Mouse (Mus musculus) hindbrain, embryonic 16.5 days (tissue): ENCODE measurements around the gene Manba. TPM values are rescaled to one million over a fixed set of nuclear protein-coding genes. Genes with fewer than 3 reads are reported as not detected.
A peak's percentile ranks its signal among the peaks of the same experiment; 100 is the strongest.

ENCODE experiments used
- ATAC-seq: fragments of 200-750 bp; cut with Nextera tagmentation; 2 replicates; pipeline ENCODE4 v1.8.0; 2017; ENCODE audit warnings: moderate TSS enrichment, moderate library complexity
- H3K27ac ChIP-seq: fragments of 300-500 bp; sonication (generic); 2 replicates; pipeline ENCODE4 v1.5.1; 2014; ENCODE audit warnings: low read depth, mild to moderate bottlenecking, control low read depth, low read length, moderate library complexity
- H3K27me3 ChIP-seq: fragments of 300-500 bp; sonication (generic); replicated peaks from 2 replicates; pipeline ENCODE4 v1.6.1; 2014; ENCODE audit warnings: low read length; ENCODE audit not compliant: control insufficient read depth, insufficient read depth
- H3K36me3 ChIP-seq: fragments of 300-500 bp; sonication (generic); 2 replicates; pipeline ENCODE4 v1.6.1; 2014; ENCODE audit warnings: mild to moderate bottlenecking, low read length, moderate library complexity, mixed read lengths; ENCODE audit not compliant: control insufficient read depth, insufficient read depth
- H3K4me1 ChIP-seq: fragments of 300-500 bp; sonication (generic); 2 replicates; pipeline ENCODE4 v1.6.1; 2014; ENCODE audit warnings: low read depth, low read length; ENCODE audit not compliant: control insufficient read depth, insufficient read depth
- H3K4me2 ChIP-seq: fragments of 300-500 bp; sonication (generic); 2 replicates; pipeline ENCODE4 v1.6.1; 2014; ENCODE audit warnings: mild to moderate bottlenecking, low read length, control low read depth, moderate library complexity
- H3K4me3 ChIP-seq: fragments of 300-500 bp; sonication (generic); 2 replicates; pipeline ENCODE4 v1.5.1; 2014; ENCODE audit warnings: mild to moderate bottlenecking, low read length, control low read depth, moderate library complexity
- H3K9ac ChIP-seq: fragments of 300-500 bp; sonication (generic); 2 replicates; pipeline ENCODE4 v1.6.1; 2014; ENCODE audit warnings: low read depth, mild to moderate bottlenecking, control low read depth, low read length, moderate library complexity
- H3K9me3 ChIP-seq: fragments of 300-500 bp; sonication (generic); 2 replicates; pipeline ENCODE4 v1.6.1; 2014; ENCODE audit warnings: mild to moderate bottlenecking, low read length, moderate library complexity; ENCODE audit not compliant: control insufficient read depth
- WGBS: fragments of 180-500 bp; shearing (Covaris S2); extraction: QIAGEN DNeasy Blood & Tissue Kit; methylation state at CpG from one replicate; pipeline ENCODE4 v1.1.7; 2014; 5-methylcytosine and 5-hydroxymethylcytosine counted together
- polyA plus RNA-seq: library from polyadenylated mRNA; unstranded; fragments of >200 nt; fragmentation: Nextera tagmentation; extraction: Ambion mirVana; gene quantifications from 2 replicates; pipeline ENCODE4 v1.2.1, GENCODE M21; 2015

Gene Manba
- polyA plus RNA-seq, 1 experiment from 2014 or later = 9.0 TPM

- Histone ChIP-seq H3K27ac (no peak overlapping the region), H3K9ac (no peak overlapping the region), H3K27me3 (no peaks in the 10 kb centered on the region), H3K36me3 (peaks cover 10% of the 10 kb centered on the region), H3K9me3 (no peaks in the 10 kb centered on the region), H3K4me1 (peaks cover 2% of the 10 kb centered on the region), H3K4me3 (no peak overlapping the region), H3K4me2 (no peak overlapping the region)
- WGBS = 91% methylated on average over 24 of the region's 24 CpGs
- no peak for ATAC-seq
Observed at GRCm38 (mm10) chr3:135607660-135608473, 122.5 kb downstream of the Manba start.

GRCm38 (mm10) chr3:135610221-135610620 lies 124.8 kb downstream of the Manba start:
- Histone ChIP-seq H3K4me1 (peaks cover 2% of the 10 kb centered on the region), H3K9ac (no peak overlapping the region), H3K4me2 (no peak overlapping the region), H3K27ac (no peak overlapping the region; the same call in 1 of the 2 replicates), H3K27me3 (no peaks in the 10 kb centered on the region), H3K4me3 (no peak overlapping the region), H3K36me3 (peaks cover 11% of the 10 kb centered on the region; the same call in 1 of the 2 replicates), H3K9me3 (no peaks in the 10 kb centered on the region)
- peak; percentile 92 for ATAC-seq
- 27% methylated on average over 3 of the region's 3 CpGs for WGBS

- Histone ChIP-seq H3K9ac (no peak overlapping the region), H3K27ac (no peak overlapping the region), H3K4me2 (no peak overlapping the region), H3K4me1 (peaks cover 2% of the 10 kb centered on the region), H3K36me3 (peaks cover 23% of the 10 kb centered on the region; the same call in 1 of the 2 replicates), H3K9me3 (no peaks in the 10 kb centered on the region), H3K27me3 (no peaks in the 10 kb centered on the region), H3K4me3 (no peak overlapping the region)
- ATAC-seq = no peak
- WGBS = 86% methylated on average over 3 of the region's 3 CpGs
Observed at GRCm38 (mm10) chr3:135614376-135614775, 129.0 kb downstream of the Manba start.

- no peak overlapping the region for H3K4me2 ChIP-seq
- WGBS = 86% methylated on average over 7 of the region's 7 CpGs
- no peaks in the 10 kb centered on the region for H3K27me3 ChIP-seq
- no peak overlapping the region for H3K9ac ChIP-seq
- peaks cover 23% of the 10 kb centered on the region; the same call in 1 of the 2 replicates for H3K36me3 ChIP-seq
- H3K27ac ChIP-seq = no peak overlapping the region
- no peaks in the 10 kb centered on the region for H3K9me3 ChIP-seq
- ATAC-seq = no peak
- no peaks in the 10 kb centered on the region for H3K4me1 ChIP-seq
- no peak overlapping the region for H3K4me3 ChIP-seq
Observed at GRCm38 (mm10) chr3:135616730-135617129, 131.3 kb downstream of the Manba start.

Other genes with a start within 250 kb of the Manba start
- gene Bdh2, start 204.4 kb upstream of the Manba start, polyA plus RNA-seq = 4.1 and 4.8 TPM in 2 replicates
- 2.3 and 2.6 TPM in 2 replicates for gene Slc9b2, start 177.9 kb upstream of the Manba start, polyA plus RNA-seq
- 0.10 TPM in 1 of 2 replicates, not detected in the other for gene Slc9b1, start 137.6 kb upstream of the Manba start, polyA plus RNA-seq
- 61.2 and 62.0 TPM in 2 replicates for gene Cisd2, start 61.7 kb upstream of the Manba start, polyA plus RNA-seq
- gene Ube2d3, start 47.5 kb upstream of the Manba start, polyA plus RNA-seq = 331 and 360 TPM in 2 replicates
- 7.5 and 7.8 TPM in 2 replicates for gene Nfkb1, start 205.9 kb downstream of the Manba start, polyA plus RNA-seq